Mouse (Mus musculus): ENCODE results near the gene Prpf38b.
"Not testable (repeated sequence)": the region's sequence is repeated elsewhere in the genome, so short reads cannot be mapped to it uniquely, and the experiment has no call there.

The Prpf38b gene

DNA sequence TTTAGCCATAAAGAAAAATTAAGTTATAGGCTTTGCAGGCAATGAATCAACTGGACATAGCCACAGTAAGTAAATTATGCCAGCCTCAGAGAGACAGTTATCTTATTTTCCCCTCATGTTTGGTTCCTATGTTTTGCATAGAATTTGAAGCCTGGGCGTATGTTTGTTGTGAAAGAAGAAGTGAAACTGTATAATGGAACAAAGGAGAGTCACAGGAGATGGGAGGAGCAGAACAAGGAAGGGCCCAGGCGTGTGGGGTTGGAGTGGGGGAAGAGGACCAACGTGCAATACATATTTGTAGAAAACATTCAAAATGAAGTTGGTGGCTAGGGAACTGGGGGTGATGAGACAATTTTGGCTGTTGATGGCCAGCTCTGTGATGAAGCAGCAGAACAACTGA, 11.4 kb downstream of the Prpf38b start:
- DNase-seq, result no peak

DNA sequence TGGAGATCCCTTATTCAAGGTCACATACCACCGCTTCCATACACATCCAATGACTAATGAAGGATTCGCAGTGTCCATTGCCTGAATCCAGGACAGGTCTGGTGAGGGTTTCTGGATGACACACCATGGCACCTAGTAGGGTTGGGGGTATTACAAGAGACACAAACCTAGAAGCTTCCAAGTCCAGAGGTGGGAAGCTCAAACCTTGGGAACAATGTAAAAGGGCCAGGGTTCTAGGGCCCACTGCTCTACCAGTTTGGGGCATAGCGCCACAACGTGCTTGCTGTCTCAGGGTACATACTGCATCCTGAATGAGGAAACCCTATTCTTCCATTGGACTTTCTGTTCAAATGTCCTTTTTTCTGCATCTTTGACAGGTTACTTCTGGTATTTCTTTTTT, 12.9 kb downstream of the Prpf38b start:
- no peak for DNase-seq

DNA sequence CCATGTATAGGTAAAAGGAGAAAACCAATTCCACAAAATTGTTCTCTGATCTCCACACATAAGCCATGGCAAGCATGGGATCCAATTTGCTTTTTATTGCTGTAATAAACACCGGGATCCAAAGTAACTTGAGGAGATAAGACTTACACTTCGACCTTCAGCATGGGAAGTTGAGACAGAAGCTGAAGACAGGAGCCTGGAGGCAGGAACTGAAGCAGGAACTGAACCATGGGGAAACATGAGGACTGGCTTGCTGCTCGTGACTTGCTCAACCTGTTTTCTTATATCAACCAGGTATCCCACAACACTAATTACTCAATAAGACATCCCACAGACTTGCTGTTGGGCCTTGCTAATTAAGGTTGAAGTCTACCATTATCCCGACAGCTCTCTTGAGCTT, 18.6 kb downstream of the Prpf38b start:
- no peak for DNase-seq

DNA sequence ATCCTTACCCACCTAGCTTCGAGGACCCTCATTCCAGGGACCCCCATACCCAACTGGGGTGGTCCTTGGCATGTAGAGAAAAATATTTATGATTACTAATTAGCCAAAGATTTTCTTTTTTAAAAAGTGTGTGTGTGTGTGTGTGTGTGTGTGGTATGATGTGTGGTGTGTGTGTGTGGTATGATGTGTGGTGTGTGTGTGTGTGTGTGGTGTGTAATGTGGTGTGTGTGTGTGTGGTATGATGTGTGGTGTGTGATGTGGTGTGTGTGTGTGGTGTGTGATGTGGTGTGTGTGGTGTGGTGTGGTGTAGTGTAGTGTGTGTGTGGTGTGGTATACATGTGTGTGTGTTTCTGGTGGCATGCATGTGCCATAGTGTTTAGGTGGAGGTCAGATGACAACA, 19.4 kb downstream of the Prpf38b start:
- DNase-seq, result no peak

DNA sequence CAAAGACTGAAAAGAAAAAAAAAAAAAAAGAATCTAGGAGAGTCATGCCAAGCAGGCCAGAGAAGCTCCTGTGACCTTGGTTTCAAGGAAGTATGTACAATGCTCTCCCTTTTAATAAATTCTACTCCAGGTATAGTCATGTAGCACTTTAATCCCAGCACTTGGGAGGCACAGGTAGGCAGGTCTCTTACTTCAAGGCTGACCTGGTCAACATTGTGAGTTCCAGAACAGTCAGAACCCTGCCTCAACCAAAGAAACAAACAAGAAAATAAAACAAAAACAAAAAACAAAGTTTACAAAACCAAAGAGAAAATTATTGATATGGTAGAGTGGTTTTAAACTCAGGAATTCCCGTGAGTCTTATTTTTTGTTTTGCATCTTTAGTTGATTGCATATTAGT, 21.6 kb downstream of the Prpf38b start, which contains the start of gene Fndc7:
TSS of gene Fndc7 (minus strand) at position 101 of the 400 bp plus-strand sequence.
- no peak for DNase-seq

DNA sequence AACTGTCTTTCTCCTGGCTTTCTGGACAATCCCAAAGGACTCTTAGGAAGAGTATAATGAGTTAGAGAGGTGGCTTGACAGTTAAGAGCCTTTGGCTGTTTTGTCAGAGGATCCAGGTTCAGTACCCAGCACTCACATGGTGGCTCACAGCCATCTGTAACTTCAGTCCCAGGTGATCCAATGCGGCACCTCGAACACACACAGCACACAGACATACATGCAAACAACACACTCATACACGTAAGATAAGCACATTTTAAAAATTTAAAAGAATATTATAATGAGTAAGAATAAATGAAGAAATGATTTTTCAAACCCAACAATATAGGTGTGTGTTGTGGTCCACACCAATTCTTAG, 23.9 kb downstream of the Prpf38b start:
- DNase-seq, result no peak

DNA sequence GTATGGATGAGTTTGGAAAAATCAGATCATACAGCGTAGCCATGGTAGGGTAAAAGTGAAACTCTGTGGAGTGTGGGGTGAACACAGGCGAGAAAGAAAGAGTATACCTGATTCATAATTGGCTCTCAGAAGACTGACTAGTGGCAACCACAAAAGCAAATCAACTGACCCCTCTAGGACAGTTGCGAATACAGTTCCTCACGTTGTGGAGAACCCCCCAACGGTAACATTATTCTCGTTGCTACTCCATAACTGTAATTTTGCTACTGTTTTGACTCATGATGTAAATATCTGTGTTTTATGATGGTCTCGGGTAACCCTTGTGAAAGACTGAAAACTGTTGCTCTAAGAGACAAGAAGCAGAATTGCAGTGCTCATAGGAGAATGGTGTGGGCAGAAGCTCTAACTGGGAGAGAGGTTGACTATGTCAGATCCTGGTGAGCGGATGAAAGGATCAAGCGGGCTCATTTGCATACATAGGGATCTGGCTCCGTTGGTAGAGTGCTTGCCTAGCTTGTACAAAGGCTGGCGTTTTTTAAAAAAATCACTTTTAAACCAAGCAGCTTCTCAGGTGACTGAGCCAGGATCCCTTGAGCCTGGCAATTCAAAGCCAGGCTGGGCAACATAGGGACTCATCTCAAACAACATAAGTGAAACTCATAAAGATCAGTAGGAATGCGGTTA, 24.5 kb downstream of the Prpf38b start:
- DNase-seq, result no peak

DNA sequence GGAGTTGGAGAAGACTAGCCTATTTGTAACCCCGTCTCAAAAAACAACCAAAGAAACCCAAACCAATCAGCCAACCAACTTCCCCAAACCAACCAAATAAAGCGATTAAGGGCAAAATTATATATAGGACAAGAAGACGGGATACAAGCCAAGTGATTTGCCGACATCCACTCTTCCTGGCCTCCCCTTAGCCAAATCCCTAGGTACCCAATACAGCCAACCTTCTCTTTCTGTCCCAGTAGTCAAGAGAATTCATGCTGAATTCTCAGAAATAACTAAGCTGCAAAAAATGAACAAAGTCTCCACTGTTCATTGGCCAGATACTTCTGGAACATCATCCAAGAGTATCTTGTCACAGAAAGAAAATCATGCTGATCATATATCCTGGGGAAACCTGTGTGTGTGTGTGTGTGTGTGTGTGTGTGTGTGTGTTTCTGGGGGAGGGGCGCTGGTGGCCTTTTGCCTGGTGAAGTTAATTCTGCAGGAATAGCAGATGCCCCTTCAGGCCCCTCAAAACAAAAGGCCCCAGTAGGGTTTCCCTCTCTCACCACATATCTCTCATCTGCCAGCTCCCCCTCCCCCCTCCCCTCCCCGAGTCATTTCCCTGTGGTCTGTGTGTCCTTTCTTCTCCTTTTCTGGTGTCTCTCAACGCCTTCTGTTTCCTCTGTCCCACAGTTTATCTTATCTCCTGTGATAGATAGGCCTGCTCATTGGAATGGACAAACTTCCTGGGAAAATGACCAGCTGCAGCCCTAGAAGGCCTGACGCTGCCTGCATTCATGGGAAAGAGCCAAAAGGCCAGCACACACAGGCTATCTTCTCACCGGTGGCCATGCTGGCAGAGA, 25.6 kb downstream of the Prpf38b start:
- DNase-seq, result no peak

DNA sequence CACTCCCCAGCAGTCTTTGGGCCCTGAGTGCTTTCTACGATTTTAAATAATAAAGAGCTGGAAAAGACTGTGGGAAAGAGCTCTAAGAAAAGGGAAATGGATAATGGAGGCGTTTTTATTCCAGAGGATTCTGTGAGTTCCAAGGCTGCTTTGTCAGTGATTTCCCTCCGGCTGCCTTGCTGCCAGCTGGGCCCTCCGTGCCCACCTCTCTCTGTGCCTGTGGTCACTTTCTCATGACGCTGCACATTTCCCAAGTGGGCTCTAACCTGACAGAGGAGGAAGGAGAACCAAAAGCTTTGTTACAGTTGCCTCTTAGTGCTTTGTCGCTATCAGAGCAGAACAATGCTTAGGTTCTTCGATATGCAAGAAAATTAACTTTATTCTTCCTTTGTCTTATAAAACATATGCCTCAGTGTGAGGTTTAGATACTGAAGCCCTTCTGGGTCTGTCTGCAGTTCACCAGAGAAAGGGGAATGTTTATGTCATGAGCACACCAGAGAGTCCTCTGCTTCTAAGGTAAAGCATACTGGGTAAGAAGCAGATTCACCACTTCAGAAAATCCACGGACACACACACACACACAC, 26.7 kb downstream of the Prpf38b start:
- DNase-seq, result no peak

DNA sequence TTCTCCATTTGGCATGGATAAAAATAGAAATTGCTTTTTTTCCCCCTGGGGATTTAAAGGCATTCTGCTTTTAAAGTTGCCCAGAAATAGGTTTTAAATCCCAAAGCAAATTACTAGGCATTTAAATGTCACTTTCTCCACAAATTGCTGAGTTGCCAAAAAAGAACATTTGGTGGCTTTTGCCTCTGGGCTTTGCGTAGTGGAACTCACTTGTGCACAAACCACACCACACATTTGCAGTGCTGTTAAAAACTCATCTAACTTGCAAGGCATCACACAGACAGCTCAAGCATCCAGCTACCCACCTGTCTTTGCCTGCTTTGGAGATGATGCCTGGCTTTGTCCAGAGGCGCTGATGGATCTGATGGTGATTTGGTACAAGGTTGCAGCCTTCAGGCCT, 28.5 kb downstream of the Prpf38b start:
- DNase-seq, result no peak

DNA sequence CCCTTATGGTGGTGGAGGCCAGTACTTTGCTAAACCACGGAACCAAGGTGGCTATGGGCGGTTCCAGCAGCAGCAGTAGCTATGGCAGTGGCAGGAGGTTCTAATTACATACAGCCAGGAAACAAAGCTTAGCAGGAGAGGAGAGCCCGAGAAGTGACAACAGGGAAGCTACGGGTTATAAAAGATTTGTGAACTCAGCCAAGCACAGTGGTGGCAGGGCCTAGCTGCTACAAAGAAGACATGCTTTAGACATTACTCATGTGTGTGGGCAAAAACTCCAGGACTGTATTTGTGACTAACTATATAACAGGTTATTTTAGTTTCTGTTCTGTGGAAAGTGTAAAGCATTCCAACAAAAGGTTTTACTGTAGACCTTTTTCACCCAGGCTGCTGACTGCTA, 29.7 kb downstream of the Prpf38b start:
- not testable (repeated sequence) for DNase-seq

DNA sequence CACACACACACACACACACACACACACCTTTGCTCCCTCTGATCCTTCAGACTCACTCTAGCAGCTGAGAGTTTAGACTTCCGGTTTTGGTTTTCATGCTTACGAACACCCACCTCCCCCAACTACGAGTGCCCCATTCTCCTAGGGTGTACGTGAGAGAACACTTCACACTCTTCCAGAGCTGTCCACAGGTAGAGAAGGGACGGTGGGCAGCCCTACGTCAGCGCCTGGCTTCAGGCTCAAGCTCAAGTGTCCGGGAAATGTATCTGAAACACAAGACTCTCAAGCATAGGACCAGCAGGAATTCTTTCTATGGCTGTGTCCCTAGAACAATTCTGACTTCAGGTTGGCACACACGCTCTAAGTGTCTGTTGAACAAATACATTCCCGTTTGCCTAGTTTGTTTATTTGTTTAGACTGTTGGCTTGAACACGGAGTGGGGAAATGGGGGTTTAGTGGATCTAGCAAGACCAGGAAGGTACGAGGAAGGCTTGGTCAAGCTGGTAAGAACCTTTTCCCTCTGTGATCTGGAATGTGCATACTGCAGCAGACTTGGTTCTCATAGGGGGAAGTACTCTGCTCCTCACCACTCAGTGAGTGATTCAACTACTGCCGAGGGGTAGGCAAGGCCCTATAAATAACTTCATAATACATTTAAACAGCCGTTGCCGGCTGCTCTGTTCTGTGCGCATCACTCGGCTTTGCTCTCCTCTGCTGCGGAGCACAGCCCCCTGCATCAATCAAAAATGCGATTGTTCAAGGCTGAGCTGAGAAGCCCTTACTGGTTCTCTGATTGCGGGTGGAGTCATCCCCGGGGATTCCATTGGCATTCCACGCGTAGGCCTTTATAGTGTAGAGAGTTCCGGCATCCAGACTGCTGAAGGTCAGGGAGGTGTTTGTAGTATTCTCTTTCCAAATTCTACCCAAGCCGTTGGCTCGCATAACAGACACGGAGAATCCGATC, 30.7 kb downstream of the Prpf38b start:
- DNase-seq, result peak in 1 of 2 experiments; percentile 64

DNA sequence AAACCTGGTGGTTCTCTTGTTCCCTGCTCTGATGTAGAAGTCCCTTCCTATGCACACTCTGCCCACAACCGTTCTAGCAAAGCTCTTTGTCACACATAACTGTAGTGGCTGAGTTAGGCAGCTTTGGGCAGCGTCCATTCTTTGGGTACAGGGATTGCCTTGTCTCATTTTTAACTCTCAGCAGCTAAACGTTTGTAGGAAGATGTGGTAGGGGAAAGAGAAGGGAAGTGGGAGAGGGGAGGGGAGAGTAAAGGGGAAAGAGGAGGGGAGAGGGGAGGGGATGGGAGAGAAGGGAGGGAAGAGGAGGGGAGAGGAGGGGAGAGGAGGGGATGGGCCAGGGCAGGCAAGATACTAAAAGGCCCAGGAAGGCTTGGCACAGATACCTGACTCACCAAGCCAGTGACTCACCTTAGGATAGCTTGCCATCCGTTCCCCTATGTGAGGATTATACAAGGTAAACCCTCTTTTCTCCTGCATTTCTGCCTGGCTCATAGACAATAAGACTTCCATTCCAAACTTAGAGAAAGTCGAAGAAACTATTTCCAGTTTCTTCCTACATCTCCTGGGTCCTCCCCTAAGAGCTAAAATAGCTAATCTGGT, 31.6 kb downstream of the Prpf38b start:
- DNase-seq, result no peak

DNA sequence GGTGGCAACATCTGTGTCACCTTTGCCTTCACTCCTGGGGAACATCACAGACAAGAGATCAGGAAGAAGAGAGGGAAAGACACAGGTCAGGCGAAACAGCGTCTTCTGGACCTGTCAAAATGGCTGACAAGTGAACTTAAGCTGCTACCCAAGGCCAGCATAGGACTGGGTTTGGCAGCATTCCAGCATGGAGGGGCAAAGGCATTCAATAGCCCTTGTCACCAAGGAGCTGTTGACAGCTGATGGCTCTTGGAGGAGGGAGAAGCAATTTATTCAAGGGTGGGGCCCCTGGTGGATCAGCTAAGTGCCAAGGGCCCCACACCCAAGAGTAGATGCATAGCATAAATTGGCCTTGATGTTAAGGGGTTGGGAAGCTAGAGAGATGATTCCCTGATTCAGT, 32.4 kb downstream of the Prpf38b start:
- DNase-seq, result no peak

DNA sequence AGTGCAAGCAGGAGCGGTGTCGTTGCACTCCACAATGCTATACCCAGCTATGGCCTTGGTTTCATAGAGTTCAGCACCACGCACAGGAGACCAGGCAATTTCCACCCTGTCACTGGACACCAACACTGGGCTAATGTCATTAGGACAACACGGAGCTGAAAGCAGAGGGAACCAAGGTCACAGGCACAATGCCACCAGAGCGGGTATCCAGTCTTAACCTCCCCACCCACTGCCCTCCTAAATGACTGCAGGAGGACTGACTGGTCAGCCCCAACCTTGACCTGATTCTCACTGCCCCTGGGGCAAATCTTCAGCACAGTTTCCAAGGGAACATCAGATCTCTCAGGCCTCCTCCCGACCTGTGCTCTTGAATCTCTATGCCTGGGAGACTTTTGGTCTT, 40.9 kb downstream of the Prpf38b start:
- no peak for DNase-seq

DNA sequence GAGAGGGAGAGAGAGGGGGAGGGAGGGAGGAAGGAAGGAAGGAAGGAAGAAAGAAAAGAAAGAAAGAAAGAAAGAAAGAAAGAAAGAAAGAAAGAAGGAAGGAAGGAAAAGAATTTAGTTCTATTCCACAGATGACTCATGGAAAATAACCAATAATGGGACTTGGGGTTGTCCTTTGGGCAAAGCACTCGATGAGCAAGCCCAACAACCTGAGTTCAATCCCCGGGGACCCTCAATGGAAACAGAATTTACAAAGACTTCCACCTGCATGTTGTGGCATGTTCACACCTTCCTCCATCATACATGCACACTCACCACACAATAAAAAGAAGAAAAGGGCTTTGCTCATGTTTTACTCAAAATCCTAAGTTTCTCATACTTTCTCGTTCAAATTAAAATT, 44.1 kb downstream of the Prpf38b start:
- DNase-seq, result no peak

DNA sequence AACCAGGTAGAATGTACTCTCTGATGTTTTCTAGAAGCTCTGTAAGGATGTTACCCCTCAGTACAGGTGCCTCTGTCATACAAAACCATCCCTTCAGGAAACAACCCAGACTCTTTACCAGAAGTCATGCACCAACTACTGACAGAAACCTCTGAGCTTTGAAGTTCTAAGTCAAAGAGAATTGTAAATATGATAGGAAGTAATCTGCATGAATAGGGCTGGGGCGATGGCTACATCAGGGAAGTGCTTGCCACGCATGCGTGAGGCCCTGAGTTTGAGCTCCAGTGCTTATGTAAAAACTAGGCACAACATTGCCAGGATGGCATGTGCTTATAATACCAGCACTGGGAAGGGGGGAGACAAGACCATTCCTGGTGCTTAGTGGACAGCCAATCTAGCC, 45.9 kb downstream of the Prpf38b start:
- DNase-seq, result peak; percentile 47 to 61

DNA sequence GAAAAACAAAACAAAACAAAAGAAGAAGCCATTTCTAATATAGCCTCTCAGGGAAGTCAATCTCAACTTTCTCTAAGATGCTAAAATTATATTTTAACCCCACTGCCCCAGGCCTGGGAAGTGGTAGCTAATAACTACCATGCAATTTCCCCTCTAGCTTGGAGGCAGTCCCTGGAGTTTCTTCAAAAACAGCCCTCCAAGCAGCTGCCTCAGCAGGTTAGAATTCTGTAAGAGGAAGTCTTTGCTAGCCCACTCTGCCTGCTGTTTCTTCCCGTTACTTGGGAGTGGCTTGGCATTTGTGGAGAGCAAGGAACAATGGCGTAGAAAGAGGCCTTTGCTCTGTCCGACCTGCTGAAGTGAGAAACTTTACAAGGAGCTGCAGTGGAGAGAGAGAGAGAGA, 46.4 kb downstream of the Prpf38b start:
- DNase-seq, result no peak

DNA sequence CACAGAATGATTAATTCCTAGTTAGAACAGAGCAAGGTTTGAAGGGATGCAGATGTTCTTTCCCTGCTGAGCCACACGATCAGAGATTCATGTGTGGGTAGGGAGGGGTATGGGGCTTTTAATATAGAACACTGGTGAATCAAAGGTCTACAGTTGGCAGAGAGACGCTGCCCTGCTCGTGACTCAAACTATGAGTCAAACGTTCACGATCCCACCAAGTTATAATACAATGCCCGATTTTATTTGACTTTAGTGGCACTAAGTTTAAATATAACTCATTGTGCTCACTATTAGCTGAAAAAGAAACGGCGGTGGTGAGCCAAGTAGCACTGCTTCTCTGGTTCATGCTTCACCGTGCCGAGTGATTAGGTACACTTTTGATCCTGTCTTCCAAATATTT, 48.4 kb downstream of the Prpf38b start:
- no peak for DNase-seq

DNA sequence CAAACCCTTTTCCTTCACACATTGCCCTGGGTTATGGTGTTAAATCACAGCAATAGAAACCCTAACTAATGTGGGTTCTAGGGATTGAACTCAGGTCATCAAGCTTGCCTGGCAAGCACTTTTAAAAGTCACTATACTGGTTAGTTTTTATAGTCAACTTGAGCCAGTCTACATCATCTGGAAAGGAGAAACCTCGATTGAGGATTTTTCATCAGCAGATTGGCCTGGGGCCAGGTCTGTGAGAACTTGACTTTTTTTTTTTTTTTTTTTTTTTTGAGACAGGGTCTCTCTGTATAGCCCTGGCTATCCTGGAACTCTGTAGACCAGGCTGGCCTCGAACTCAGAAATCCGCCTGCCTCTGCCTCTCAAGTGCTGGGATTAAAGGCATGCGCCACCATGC, 49.2 kb downstream of the Prpf38b start:
- not testable (repeated sequence) for DNase-seq

DNA sequence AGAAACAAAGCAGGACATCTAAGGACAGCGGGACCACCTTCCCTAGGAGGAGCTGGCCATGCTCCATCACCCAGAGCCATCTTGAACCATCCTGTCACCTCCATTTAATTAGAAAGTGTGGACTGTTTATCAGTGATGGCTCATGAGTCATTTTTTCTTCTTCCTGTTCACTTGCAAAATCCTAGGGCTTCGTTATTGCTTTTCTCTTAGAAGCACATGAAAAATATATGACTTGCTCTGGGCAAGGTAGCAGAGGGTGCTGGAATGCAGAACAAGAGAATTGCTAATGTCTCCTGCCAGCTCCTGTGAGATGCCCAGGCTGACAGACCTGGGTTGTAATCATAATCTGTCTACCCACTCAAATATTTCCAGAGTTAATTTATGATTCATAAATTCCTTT, 50.7 kb downstream of the Prpf38b start:
- DNase-seq, result no peak

DNA sequence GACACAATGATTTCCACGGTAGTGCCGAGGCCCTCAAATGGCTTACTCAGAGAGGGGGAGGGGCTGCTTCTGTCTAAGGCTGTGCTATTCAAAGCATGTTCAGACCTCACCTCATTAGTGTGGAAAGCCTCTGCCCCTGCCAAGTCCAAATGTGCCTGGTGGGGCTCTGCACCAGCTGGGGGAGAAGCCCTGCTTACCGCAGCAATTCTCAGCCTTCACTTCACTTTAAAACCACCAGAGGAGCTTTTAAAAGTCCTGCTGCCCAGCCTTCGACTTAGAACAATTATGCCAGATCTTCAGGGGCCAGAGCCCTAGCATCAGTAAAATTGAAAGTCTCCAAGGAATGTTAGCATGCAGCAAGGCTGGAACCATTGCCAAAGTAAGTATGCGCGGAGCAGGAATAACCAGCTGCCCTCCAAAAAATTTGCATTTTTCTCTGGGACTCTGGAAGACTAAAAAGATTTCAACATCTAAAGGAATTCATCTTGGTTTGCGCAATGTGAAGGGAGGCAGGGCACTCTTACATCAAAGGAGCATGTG, 53.2 kb downstream of the Prpf38b start:
- DNase-seq, result no peak
